Mouse (Mus musculus): ENCODE measurements at regions not wholly inside any gene's neighbourhood (a gene's known extent, or its start where the extent isn't known, plus 50 kb on each side); places are given as distances from the start of the nearest gene placed in this dataset.

GRCm38 (mm10) chr5:83091483-83091882 is 263.5 kb downstream of the Tecrl start:
- Histone ChIP-seq H3K4me2 (no peak overlapping the region), H3K27ac (replicated peaks) (no peak overlapping the region), H3K36me3 (no peaks in the 10 kb centered on the region), H3K9ac (replicated peaks) (no peak overlapping the region), H3K9me3 (replicated peaks) (no peaks in the 10 kb centered on the region), H3K4me1 (no peaks in the 10 kb centered on the region), H3K4me3 (replicated peaks) (no peak overlapping the region), H3K27me3 (replicated peaks) (no peaks in the 10 kb centered on the region)
- ATAC-seq (ENCODE audit: low FRiP score): no peak
- 93% methylated on average over 1 of the region's 1 CpGs for WGBS

DNA sequence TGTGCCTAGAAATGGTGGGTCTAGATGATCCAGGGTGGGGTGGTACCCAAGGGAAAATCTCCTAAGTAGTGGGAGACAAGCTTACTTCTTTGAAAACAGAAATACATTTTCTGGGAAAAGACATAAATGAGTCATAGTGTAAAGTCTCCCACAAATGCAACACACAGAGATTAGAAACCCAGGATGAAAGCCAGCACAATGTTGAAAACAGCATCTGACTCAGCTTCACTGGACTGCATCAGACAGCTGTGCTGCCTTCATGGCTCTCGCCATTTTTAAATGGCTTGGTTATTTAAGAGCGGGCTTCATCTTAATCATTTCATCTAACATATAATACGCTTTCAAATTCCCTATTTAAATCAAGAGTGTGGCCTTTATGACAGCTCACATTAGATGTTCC is 300.2 kb downstream of the Tecrl start:
- 85% methylated on average over 3 of the region's 3 CpGs for WGBS
- H3K4me1 ChIP-seq: no peaks in the 10 kb centered on the region
- no peak overlapping the region for H3K9ac ChIP-seq (replicated peaks)

GRCm38 (mm10) chr5:83047214-83047613 is 307.8 kb downstream of the Tecrl start:
- 89% methylated on average over 1 of the region's 1 CpGs for WGBS
- no peaks in the 10 kb centered on the region for H3K36me3 ChIP-seq
- H3K9me3 ChIP-seq (replicated peaks): no peaks in the 10 kb centered on the region
- no peak overlapping the region for H3K4me2 ChIP-seq
- no peak overlapping the region for H3K4me3 ChIP-seq (replicated peaks)
- H3K4me1 ChIP-seq: no peaks in the 10 kb centered on the region
- no peak overlapping the region for H3K9ac ChIP-seq (replicated peaks)
- no peak overlapping the region for H3K27ac ChIP-seq (replicated peaks)
- H3K27me3 ChIP-seq (replicated peaks): no peaks in the 10 kb centered on the region
- ATAC-seq (ENCODE audit: low FRiP score): no peak

More for the DNA sequence above, 300.2 kb downstream of the Tecrl start:
- Histone ChIP-seq H3K4me2 (no peak overlapping the region), H3K27ac (replicated peaks) (no peak overlapping the region), H3K27me3 (replicated peaks) (no peaks in the 10 kb centered on the region), H3K36me3 (no peaks in the 10 kb centered on the region), H3K4me3 (replicated peaks) (no peak overlapping the region), H3K9me3 (replicated peaks) (no peaks in the 10 kb centered on the region)
- no peak for ATAC-seq (ENCODE audit: low FRiP score)

DNA sequence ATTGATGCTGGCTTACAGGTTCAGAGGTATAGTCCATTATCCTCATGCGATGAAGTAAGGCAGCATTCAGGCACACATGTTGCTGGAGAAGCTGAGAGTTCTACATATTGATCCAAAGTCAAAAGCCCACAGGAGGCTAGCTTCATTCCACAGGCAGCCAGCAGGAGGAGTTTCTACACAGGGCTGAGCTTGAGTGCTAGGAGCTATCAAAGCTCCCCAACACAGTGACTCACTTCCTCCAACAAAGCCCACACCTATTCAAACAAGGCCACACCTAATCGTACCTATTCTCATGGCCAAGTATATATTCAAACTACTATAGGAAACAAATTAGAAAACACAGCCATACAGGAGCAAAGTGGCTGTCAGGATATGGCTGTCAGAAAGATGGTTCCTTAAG is 325.3 kb downstream of the Tecrl start:
- no peak overlapping the region for H3K9ac ChIP-seq (replicated peaks)
- no peaks in the 10 kb centered on the region for H3K9me3 ChIP-seq (replicated peaks)
- no peak overlapping the region for H3K4me2 ChIP-seq
- ATAC-seq (ENCODE audit: low FRiP score): no peak
- no peaks in the 10 kb centered on the region for H3K27me3 ChIP-seq (replicated peaks)
- H3K36me3 ChIP-seq: no peaks in the 10 kb centered on the region
- no peaks in the 10 kb centered on the region for H3K4me1 ChIP-seq
- no peak overlapping the region for H3K27ac ChIP-seq (replicated peaks)
- WGBS: 92% methylated on average over 2 of the region's 2 CpGs
- H3K4me3 ChIP-seq (replicated peaks): no peak overlapping the region

DNA sequence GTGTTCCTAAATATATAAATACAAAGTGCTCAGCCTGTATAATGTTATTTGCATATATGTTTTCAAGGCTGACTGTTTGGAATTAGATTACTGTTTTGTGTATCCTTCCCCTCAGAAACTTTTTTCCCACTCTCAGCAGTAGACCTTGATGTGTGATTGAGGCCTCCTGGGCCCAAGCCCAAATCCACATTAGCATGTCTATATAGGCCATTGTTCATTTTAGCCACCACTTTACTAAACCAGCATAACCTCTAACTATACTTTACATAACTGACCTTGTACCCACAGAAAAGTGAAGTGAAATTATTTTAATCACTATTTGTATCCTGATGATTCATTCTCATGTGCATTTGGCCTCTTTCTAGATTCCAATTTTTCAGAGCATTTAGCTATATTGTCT is 349.0 kb downstream of the Tecrl start:
- H3K27me3 ChIP-seq (replicated peaks): no peaks in the 10 kb centered on the region
- no peaks in the 10 kb centered on the region for H3K4me1 ChIP-seq
- H3K9me3 ChIP-seq (replicated peaks): no peaks in the 10 kb centered on the region
- no peak overlapping the region for H3K9ac ChIP-seq (replicated peaks)
- ATAC-seq (ENCODE audit: low FRiP score): no peak
- no peaks in the 10 kb centered on the region for H3K36me3 ChIP-seq
- H3K27ac ChIP-seq (replicated peaks): no peak overlapping the region
- H3K4me3 ChIP-seq (replicated peaks): no peak overlapping the region
- H3K4me2 ChIP-seq: no peak overlapping the region

DNA sequence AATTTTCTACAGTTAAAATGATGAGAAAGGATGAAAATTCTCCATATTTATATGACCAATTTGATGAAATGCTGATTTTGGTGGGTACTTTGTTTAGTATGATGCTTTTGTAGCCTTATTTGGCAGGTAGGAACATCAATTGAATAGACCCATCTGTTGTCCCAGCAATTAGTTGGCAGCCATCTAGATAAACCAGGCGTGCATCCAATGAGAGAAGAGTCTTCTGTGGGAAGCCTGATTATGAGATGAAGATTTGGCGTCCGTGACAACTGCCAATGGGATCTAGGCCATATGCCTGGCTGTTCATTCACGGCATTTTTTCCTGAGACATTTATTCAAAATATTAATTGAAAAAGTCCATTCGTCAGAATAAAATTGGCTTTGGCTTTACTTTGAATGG is 365.9 kb downstream of the Tecrl start:
- Histone ChIP-seq H3K4me1 (no peaks in the 10 kb centered on the region), H3K9ac (replicated peaks) (no peak overlapping the region), H3K27me3 (replicated peaks) (no peaks in the 10 kb centered on the region), H3K4me2 (no peak overlapping the region), H3K27ac (replicated peaks) (no peak overlapping the region), H3K36me3 (no peaks in the 10 kb centered on the region), H3K4me3 (replicated peaks) (no peak overlapping the region), H3K9me3 (replicated peaks) (no peaks in the 10 kb centered on the region)
- 67% methylated on average over 5 of the region's 5 CpGs for WGBS
- ATAC-seq (ENCODE audit: low FRiP score): peak; percentile 63; the same call in 1 of the 2 replicates

GRCm38 (mm10) chr5:82969315-82969714 is 385.7 kb downstream of the Tecrl start:
- 82% methylated on average over 2 of the region's 2 CpGs for WGBS
- no peaks in the 10 kb centered on the region for H3K9me3 ChIP-seq (replicated peaks)
- no peaks in the 10 kb centered on the region for H3K27me3 ChIP-seq (replicated peaks)
- no peaks in the 10 kb centered on the region for H3K4me1 ChIP-seq
- H3K4me2 ChIP-seq: no peak overlapping the region
- no peaks in the 10 kb centered on the region for H3K36me3 ChIP-seq
- H3K9ac ChIP-seq (replicated peaks): no peak overlapping the region
- no peak for ATAC-seq (ENCODE audit: low FRiP score)
- no peak overlapping the region for H3K4me3 ChIP-seq (replicated peaks)
- no peak overlapping the region for H3K27ac ChIP-seq (replicated peaks)

DNA sequence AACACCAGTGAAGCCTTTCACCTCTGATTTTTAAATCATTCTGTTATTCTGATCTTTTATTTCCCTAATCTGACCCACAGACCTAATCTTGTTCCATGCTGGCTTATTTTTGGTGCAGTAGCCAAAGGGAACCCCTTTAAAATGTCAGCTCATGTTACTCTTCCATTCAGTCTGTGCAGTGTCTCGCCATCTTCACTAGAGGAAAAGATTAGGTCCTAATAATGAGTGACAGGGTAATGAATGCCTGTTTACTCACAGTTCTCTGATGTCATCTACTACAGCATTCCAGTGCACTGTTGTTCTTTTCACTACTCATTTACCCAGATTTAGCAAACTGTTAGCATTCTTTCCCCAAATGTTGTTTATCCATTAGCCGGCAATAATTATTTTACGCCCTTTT is 388.2 kb downstream of the Tecrl start:
- no peaks in the 10 kb centered on the region for H3K4me1 ChIP-seq
- H3K4me3 ChIP-seq (replicated peaks): no peak overlapping the region
- H3K9ac ChIP-seq (replicated peaks): no peak overlapping the region
- H3K27me3 ChIP-seq (replicated peaks): no peaks in the 10 kb centered on the region
- 78% methylated on average over 3 of the region's 3 CpGs for WGBS
- no peak for ATAC-seq (ENCODE audit: low FRiP score)
- H3K27ac ChIP-seq (replicated peaks): no peak overlapping the region
- H3K4me2 ChIP-seq: no peak overlapping the region
- no peaks in the 10 kb centered on the region for H3K36me3 ChIP-seq
- H3K9me3 ChIP-seq (replicated peaks): no peaks in the 10 kb centered on the region

GRCm38 (mm10) chr5:82966180-82966579 is 388.8 kb downstream of the Tecrl start:
- Histone ChIP-seq H3K27ac (replicated peaks) (no peak overlapping the region), H3K4me2 (no peak overlapping the region), H3K9ac (replicated peaks) (no peak overlapping the region), H3K9me3 (replicated peaks) (no peaks in the 10 kb centered on the region), H3K4me3 (replicated peaks) (no peak overlapping the region), H3K4me1 (no peaks in the 10 kb centered on the region), H3K27me3 (replicated peaks) (no peaks in the 10 kb centered on the region), H3K36me3 (no peaks in the 10 kb centered on the region)
- ATAC-seq (ENCODE audit: low FRiP score): peak; percentile 81
- WGBS: 58% methylated on average over 5 of the region's 5 CpGs

GRCm38 (mm10) chr5:82964513-82964912 is 390.5 kb downstream of the Tecrl start:
- H3K4me2 ChIP-seq: no peak overlapping the region
- ATAC-seq (ENCODE audit: low FRiP score): no peak
- WGBS: 78% methylated on average over 3 of the region's 3 CpGs

DNA sequence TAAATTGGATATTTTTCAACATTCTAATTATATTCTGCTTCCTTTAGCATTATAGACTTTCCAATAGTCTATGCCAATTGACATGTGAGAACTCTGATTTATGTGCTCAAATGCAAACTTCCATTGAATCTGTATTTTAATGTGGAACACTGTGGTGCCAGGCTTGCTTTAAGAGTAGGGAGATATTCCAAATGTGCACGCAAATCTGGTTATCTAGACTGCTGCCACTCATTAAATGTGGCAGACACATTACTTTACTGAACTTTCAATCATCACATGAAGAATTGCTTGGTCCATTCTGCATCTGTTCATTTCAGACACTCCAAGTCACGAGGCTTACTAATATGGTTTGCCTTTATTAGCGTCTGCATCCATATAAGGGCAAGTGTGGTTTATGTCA is 399.0 kb downstream of the Tecrl start:
- Histone ChIP-seq H3K36me3 (no peaks in the 10 kb centered on the region), H3K4me3 (replicated peaks) (no peak overlapping the region), H3K27ac (replicated peaks) (no peak overlapping the region), H3K9me3 (replicated peaks) (no peaks in the 10 kb centered on the region), H3K27me3 (replicated peaks) (no peaks in the 10 kb centered on the region), H3K4me1 (no peaks in the 10 kb centered on the region), H3K9ac (replicated peaks) (no peak overlapping the region), H3K4me2 (no peak overlapping the region)
- ATAC-seq (ENCODE audit: low FRiP score): no peak
- 48% methylated on average over 3 of the region's 3 CpGs for WGBS

More at GRCm38 (mm10) chr5:82964513-82964912, 390.5 kb downstream of the Tecrl start:
- Histone ChIP-seq H3K9ac (replicated peaks) (no peak overlapping the region), H3K36me3 (no peaks in the 10 kb centered on the region), H3K9me3 (replicated peaks) (no peaks in the 10 kb centered on the region), H3K4me3 (replicated peaks) (no peak overlapping the region), H3K27ac (replicated peaks) (no peak overlapping the region), H3K27me3 (replicated peaks) (no peaks in the 10 kb centered on the region), H3K4me1 (no peaks in the 10 kb centered on the region)

DNA sequence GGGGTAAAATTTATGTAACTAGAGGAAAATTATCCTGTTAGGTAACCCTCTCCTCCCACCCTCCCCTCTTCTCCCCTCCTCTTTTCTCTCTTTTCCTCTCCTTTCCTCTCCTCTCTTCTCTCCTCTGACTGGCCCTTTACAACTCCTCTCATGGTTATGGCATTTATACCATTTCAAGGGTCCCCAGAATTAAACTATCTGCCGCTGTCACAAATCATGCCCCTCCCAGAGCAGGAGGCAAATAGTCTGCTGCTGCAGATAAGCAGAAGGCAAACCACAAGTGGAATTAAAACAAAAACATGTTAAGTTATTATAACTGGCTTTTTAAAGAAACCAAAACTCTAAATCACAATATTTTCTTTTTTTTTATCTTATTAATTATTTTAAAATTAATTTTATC is 407.9 kb downstream of the Tecrl start:
- H3K4me2 ChIP-seq: no peak overlapping the region
- H3K27ac ChIP-seq (replicated peaks): no peak overlapping the region
- H3K36me3 ChIP-seq: no peaks in the 10 kb centered on the region
- 90% methylated on average over 1 of the region's 1 CpGs for WGBS
- H3K4me3 ChIP-seq (replicated peaks): no peak overlapping the region
- ATAC-seq (ENCODE audit: low FRiP score): no peak
- no peaks in the 10 kb centered on the region for H3K4me1 ChIP-seq
- no peak overlapping the region for H3K9ac ChIP-seq (replicated peaks)
- H3K9me3 ChIP-seq (replicated peaks): no peaks in the 10 kb centered on the region
- H3K27me3 ChIP-seq (replicated peaks): no peaks in the 10 kb centered on the region

DNA sequence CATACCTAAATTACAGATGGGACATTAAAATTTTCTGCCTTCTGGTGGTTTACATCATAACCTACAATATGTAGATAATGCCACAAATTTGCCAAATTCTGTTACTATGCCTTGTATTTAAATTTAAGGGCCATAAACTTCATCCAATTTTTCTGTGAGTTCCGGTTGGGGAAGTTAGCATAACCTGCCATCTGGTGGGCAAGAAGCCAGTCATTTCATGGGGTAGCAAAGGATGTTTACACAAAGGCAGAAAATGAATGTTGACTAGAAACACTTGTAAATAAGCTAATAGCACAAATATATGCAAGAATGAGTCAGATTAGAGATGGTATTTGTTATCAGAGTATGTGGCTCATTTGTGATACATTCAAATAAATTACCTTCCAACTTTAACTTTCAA is 415.2 kb downstream of the Tecrl start:
- 56% methylated on average over 1 of the region's 1 CpGs for WGBS
- H3K4me2 ChIP-seq: no peak overlapping the region
- no peaks in the 10 kb centered on the region for H3K36me3 ChIP-seq
- H3K9me3 ChIP-seq (replicated peaks): no peaks in the 10 kb centered on the region
- H3K27me3 ChIP-seq (replicated peaks): no peaks in the 10 kb centered on the region
- H3K4me3 ChIP-seq (replicated peaks): no peak overlapping the region
- ATAC-seq (ENCODE audit: low FRiP score): no peak
- no peak overlapping the region for H3K27ac ChIP-seq (replicated peaks)
- no peak overlapping the region for H3K9ac ChIP-seq (replicated peaks)
- H3K4me1 ChIP-seq: no peaks in the 10 kb centered on the region
